Mouse (Mus musculus): ENCODE data around the gene Slc25a13. TPM values are rescaled to one million over a fixed set of nuclear protein-coding genes. Genes with fewer than 3 reads are reported as not detected.

The Slc25a13 gene
- polyA plus RNA-seq, 1 experiment from 2014 or later, result 6.1 TPM

DNA sequence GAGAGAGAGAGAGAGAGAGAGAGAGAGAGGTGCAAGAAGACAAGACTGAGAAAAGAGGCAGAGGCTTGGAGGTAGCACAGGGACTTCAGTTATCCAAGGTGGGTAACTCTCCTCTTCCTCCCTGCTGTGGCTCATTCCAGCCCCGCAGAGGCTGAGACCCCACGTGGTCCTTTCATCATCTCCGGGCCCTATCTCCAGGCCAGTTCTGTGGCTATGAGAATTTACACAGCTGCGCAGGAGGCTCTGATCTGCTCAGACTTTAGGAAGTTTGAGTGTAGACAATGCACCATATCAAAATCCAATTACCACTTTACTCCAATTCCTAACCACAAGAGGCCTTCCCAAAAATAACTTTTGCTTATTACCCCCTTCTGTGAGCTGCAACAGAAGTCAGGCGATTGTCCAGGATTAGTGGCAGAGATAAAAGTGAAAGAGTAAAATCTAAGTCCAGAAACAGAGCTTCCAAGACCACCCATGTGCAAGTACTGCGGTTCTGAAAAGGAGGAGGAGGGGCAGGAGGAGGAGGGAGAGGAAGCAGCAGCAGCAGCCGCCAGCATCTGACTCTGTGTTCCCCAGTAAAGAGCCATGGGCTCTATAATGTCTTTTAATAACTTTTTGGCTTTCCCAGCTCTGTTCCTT lies 57.6 kb downstream of the Slc25a13 start:
- ATAC-seq (ENCODE audit: low read depth), result no peak
- Histone ChIP-seq H3K27me3 (no peaks in the 10 kb centered on the region), H3K4me1 (replicated peaks) (peaks cover 37% of the 10 kb centered on the region), H3K4me3 (no peak overlapping the region), H3K9me3 (no peaks in the 10 kb centered on the region), H3K4me2 (no peak overlapping the region), H3K27ac (replicated peaks) (no peak overlapping the region), H3K9ac (no peak overlapping the region), H3K36me3 (no peaks in the 10 kb centered on the region)
- 12% methylated on average over 7 of the region's 7 CpGs for WGBS

DNA sequence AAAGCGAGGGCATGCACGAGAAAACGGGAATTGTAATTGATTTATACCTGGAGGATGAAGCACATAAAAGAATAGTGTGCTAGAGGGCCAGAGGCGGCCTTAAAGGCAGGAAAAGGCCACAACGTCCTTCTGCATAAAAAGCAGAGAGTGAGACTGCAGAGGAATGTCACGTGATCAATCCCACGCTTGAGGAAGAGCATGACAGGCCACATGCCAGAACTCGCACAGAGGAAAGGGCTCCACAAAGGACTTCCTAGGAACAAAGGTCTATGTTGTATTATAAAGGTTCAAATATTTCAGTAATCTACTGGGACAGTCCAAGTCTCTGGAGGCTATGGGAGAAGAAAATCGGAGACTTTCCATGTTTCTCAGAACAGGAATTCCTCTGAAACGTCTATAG lies 63.5 kb downstream of the Slc25a13 start:
- Histone ChIP-seq H3K4me2 (no peak overlapping the region), H3K4me1 (replicated peaks) (0 out of 2 replicates have a peak, but pooled peaks cover 3% of the 10 kb centered on the region), H3K36me3 (no peaks in the 10 kb centered on the region), H3K9ac (no peak overlapping the region), H3K27me3 (no peaks in the 10 kb centered on the region), H3K4me3 (no peak overlapping the region), H3K27ac (replicated peaks) (no peak overlapping the region), H3K9me3 (no peaks in the 10 kb centered on the region)
- 58% methylated on average over 10 of the region's 10 CpGs for WGBS
- ATAC-seq (ENCODE audit: low read depth), result no peak

DNA sequence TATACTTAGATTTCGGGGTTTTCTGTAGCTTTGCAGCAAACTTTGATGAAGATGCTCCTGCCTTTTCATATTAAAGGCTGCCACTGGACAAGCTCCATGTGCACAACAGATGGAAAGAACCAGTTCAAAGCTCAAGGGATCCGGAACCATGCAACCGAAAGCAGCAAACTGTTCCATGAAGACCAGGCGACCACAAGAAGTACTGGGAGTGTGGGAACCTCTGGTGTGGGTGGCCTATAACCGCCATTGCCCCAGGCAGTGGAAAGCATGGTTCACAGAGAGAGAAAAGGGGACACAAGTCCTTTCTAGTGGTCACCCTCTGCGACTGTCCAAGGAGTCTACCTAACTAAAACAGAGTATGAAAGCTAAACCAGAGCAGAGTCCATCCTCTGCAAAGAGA lies 66.2 kb downstream of the Slc25a13 start:
- Histone ChIP-seq H3K36me3 (no peaks in the 10 kb centered on the region), H3K4me2 (no peak overlapping the region), H3K27me3 (no peaks in the 10 kb centered on the region), H3K4me1 (replicated peaks) (0 out of 2 replicates have a peak, but pooled peaks cover 3% of the 10 kb centered on the region), H3K9ac (no peak overlapping the region), H3K9me3 (no peaks in the 10 kb centered on the region), H3K4me3 (no peak overlapping the region), H3K27ac (replicated peaks) (no peak overlapping the region)
- no peak for ATAC-seq (ENCODE audit: low read depth)
- 98% methylated on average over 6 of the region's 6 CpGs for WGBS

DNA sequence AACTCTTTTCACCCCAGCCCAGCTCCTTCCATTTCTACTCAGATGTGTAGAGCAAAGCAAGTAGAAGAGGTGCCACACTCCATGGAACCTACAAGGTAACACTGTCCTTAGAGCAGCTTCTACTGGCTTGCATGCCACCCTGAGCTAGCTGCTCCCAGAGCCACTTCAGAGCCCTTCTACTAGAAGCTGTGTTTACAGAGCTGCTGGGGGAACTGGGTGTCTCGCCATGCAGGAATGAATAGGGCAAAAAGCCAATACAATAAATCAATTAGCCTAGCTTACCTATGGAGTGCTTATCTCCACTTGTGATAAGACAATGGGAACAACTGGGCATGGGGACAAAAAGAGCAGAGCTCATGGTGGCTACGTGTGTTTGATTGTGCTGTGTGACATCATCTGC lies 67.2 kb downstream of the Slc25a13 start:
- no peaks in the 10 kb centered on the region for H3K36me3 ChIP-seq
- no peaks in the 10 kb centered on the region for H3K27me3 ChIP-seq
- H3K4me1 ChIP-seq (replicated peaks), result 0 out of 2 replicates have a peak, but pooled peaks cover 3% of the 10 kb centered on the region
- no peak overlapping the region for H3K27ac ChIP-seq (replicated peaks)
- H3K4me3 ChIP-seq, result no peak overlapping the region
- 51% methylated on average over 2 of the region's 2 CpGs for WGBS
- no peaks in the 10 kb centered on the region for H3K9me3 ChIP-seq
- H3K9ac ChIP-seq, result no peak overlapping the region
- no peak for ATAC-seq (ENCODE audit: low read depth)
- H3K4me2 ChIP-seq, result no peak overlapping the region

DNA sequence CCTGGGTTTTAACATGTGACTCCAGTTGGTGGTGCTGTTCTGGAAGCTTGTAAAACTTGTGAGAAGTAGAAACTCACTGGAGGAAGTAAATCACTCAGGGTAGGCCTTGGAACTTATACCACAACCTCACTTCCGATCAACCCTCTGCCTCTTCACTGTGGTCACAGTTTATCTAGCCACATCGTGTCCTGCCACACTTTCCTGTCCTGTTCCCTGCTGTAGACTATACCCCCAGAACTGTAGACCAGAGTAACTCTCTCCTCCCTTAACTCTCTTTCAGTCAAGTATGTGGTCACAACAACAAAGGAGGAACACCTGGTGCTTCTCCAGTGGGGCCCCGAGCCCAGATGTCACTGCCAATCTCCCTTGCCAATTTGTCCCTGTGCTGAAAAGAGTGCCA lies 67.6 kb downstream of the Slc25a13 start:
- Histone ChIP-seq H3K27ac (replicated peaks) (no peak overlapping the region), H3K4me1 (replicated peaks) (0 out of 2 replicates have a peak, but pooled peaks cover 3% of the 10 kb centered on the region), H3K9ac (no peak overlapping the region), H3K4me2 (no peak overlapping the region), H3K36me3 (no peaks in the 10 kb centered on the region), H3K4me3 (no peak overlapping the region), H3K27me3 (no peaks in the 10 kb centered on the region), H3K9me3 (no peaks in the 10 kb centered on the region)
- ATAC-seq (ENCODE audit: low read depth), result no peak
- 86% methylated on average over 3 of the region's 3 CpGs for WGBS

DNA sequence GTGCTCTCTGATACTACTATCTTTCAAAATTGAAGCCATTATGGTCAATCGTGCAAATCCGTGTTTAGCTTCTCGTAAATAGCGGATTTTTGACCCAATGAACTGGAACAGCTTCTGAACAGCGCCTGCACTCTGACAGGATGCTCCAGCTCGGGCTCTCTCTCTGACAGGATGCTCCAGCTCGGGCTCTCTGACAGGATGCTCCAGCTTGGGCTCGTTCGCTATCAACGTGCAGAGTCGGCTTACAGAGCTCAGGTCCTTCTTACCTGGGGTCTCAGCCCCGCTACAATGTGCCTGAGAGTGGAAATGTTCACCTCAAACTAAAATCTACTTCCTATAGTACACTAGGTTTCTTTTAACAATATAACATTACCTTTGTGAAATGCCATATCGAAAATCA lies 71.6 kb downstream of the Slc25a13 start:
- Histone ChIP-seq H3K4me2 (no peak overlapping the region), H3K4me1 (replicated peaks) (no peaks in the 10 kb centered on the region), H3K36me3 (no peaks in the 10 kb centered on the region), H3K4me3 (no peak overlapping the region), H3K27me3 (no peaks in the 10 kb centered on the region), H3K9me3 (no peaks in the 10 kb centered on the region), H3K27ac (replicated peaks) (no peak overlapping the region), H3K9ac (no peak overlapping the region)
- no peak for ATAC-seq (ENCODE audit: low read depth)
- 81% methylated on average over 13 of the region's 13 CpGs for WGBS

DNA sequence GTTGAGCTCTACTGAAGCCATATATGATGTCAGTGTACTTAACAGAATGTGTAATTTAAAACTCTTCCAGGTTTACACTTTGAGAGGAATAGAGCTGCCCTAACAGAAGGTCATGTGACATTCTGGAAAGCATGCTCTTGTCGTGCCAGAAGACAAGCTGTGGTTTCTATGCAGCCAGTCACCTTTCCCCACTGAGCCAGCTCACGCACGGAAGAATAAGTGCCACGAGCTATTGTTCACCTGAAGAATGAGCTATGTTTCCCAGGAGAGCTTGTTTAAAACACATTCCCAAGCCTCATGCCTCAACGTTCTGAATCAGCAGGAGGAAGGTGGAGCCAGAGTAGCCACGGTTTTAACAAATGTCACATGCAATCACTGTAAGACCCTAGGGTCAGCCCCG lies 73.4 kb downstream of the Slc25a13 start:
- Histone ChIP-seq H3K27ac (replicated peaks) (no peak overlapping the region), H3K9me3 (no peaks in the 10 kb centered on the region), H3K27me3 (no peaks in the 10 kb centered on the region), H3K4me3 (no peak overlapping the region), H3K4me2 (no peak overlapping the region), H3K36me3 (no peaks in the 10 kb centered on the region), H3K9ac (no peak overlapping the region), H3K4me1 (replicated peaks) (no peaks in the 10 kb centered on the region)
- ATAC-seq (ENCODE audit: low read depth), result no peak
- 38% methylated on average over 7 of the region's 7 CpGs for WGBS

DNA sequence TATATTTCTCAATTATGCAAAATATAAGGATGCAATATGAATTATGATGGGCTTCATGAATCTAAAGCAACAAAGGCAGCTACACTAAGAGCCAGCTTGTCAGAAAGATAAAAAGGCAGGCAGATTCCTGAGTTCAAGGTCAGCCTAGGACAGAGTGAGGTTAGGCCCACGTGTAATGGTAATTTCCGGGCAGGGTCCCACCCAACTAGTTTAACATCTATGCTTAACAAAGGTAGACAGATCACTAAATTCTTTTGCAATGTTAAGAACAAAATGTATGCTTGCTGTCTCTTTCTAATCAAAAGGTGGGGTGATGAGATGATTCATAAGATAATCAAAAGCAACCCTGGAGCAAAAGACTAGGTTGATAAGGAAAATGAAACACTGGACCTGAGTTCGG lies 76.6 kb downstream of the Slc25a13 start:
- no peak overlapping the region for H3K9ac ChIP-seq
- no peaks in the 10 kb centered on the region for H3K36me3 ChIP-seq
- no peaks in the 10 kb centered on the region for H3K4me1 ChIP-seq (replicated peaks)
- no peak overlapping the region for H3K4me2 ChIP-seq
- H3K27me3 ChIP-seq, result no peaks in the 10 kb centered on the region
- H3K27ac ChIP-seq (replicated peaks), result no peak overlapping the region
- H3K9me3 ChIP-seq, result peaks cover 2% of the 10 kb centered on the region; the same call in 1 of the 2 replicates
- no peak overlapping the region for H3K4me3 ChIP-seq
- ATAC-seq (ENCODE audit: low read depth), result no peak
- WGBS, result 89% methylated on average over 3 of the region's 3 CpGs

DNA sequence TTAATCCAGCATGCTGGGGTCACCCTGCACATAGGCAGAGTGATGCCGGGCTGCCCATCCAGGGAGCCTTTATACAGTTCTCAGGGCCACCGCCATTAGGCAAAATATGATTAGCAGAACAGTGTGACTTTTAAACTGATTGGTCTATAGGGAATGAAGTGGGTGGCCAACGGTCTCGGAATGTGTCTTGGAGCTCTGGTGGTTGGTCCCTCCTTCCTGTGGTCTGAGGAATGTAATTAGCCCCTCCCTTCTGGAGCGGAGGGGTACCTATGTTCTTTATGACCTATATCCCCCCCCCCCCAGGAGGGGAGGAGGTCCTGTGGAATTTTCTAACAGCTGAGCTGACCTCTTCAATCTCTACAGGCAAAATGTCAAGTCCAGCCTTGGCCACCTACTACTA lies 77.9 kb downstream of the Slc25a13 start:
- Histone ChIP-seq H3K36me3 (no peaks in the 10 kb centered on the region), H3K4me2 (no peak overlapping the region), H3K4me1 (replicated peaks) (no peaks in the 10 kb centered on the region), H3K9ac (no peak overlapping the region), H3K4me3 (no peak overlapping the region), H3K27me3 (no peaks in the 10 kb centered on the region), H3K27ac (replicated peaks) (no peak overlapping the region), H3K9me3 (peaks cover 2% of the 10 kb centered on the region; the same call in 1 of the 2 replicates)
- ATAC-seq (ENCODE audit: low read depth), result no peak
- 86% methylated on average over 5 of the region's 5 CpGs for WGBS

DNA sequence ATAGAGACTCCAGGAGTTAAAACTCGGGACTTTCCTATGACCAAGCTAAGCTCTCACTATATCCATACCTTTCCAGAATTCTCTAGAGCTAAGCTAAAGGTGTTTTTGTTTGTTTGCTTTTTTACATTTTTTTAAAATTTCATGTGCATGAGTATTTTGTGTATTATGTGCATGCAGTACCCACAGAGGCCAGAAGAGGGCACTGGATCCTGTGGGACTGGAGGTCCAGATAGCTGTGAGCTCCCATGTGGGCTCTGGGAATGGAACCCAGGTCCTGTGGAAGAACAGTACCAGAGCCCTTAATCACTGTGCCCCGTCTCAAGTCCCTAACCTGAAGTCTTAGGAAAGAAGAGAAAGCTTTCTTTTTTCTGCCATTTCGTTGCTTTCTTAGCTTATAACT lies 80.2 kb downstream of the Slc25a13 start:
- no peak for ATAC-seq (ENCODE audit: low read depth)
- H3K9ac ChIP-seq, result no peak overlapping the region
- H3K36me3 ChIP-seq, result no peaks in the 10 kb centered on the region
- H3K4me3 ChIP-seq, result no peak overlapping the region
- H3K9me3 ChIP-seq, result peaks cover 2% of the 10 kb centered on the region; the same call in 1 of the 2 replicates
- H3K4me1 ChIP-seq (replicated peaks), result no peaks in the 10 kb centered on the region
- no peak overlapping the region for H3K4me2 ChIP-seq
- 96% methylated on average over 3 of the region's 3 CpGs for WGBS
- H3K27ac ChIP-seq (replicated peaks), result no peak overlapping the region
- H3K27me3 ChIP-seq, result no peaks in the 10 kb centered on the region

DNA sequence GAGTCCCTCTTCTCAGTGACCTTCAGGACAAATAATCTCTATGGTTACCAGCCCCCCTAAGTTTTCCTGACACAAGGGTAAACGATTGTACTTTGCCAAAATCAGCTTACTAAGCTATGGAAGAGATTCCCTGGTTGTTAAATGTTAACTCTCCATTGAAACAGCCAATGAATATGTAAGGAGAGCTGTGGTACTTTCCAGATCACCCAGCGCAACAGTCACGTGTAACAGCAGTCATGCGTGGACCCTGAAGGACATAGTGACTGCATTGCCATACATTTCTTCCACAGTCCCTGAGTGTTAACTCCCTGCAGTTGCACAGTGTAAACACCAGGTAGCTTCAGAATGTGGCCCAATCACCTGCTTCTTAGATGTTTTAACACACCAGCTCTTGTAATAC lies 82.0 kb downstream of the Slc25a13 start:
- Histone ChIP-seq H3K4me2 (no peak overlapping the region), H3K9ac (no peak overlapping the region), H3K9me3 (peaks cover 2% of the 10 kb centered on the region; the same call in 1 of the 2 replicates), H3K4me3 (no peak overlapping the region), H3K27me3 (no peaks in the 10 kb centered on the region), H3K36me3 (no peaks in the 10 kb centered on the region), H3K4me1 (replicated peaks) (no peaks in the 10 kb centered on the region), H3K27ac (replicated peaks) (no peak overlapping the region)
- WGBS, result 92% methylated on average over 4 of the region's 4 CpGs
- ATAC-seq (ENCODE audit: low read depth), result no peak

DNA sequence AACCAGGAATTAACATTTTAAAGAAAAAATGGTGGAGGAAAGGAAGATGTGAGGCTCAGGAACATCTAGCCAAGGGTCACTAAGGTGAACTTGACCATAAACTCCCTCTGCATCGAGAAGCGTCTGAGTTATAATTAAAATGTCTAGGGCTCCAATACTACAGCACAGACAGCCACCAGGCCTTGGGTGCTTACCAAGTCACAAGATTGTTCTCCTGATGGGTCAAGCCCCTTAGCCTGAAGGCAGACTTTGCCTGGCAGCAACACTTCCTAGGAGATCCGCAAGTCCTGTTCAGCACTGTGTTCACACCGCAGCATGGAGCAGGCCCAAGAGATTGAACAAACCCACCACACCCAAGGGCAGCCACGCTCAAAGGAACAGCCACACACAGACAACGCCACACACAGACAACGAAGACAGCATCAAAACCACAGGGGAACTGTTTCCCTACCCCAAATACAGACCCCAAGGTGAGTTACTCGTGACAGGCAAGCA lies 83.4 kb downstream of the Slc25a13 start:
- WGBS, result 91% methylated on average over 8 of the region's 8 CpGs
- Histone ChIP-seq H3K9ac (no peak overlapping the region), H3K4me1 (replicated peaks) (no peaks in the 10 kb centered on the region), H3K36me3 (no peaks in the 10 kb centered on the region), H3K4me2 (no peak overlapping the region), H3K27me3 (no peaks in the 10 kb centered on the region), H3K4me3 (no peak overlapping the region), H3K9me3 (peaks cover 2% of the 10 kb centered on the region; the same call in 1 of the 2 replicates), H3K27ac (replicated peaks) (no peak overlapping the region)
- ATAC-seq (ENCODE audit: low read depth), result no peak

DNA sequence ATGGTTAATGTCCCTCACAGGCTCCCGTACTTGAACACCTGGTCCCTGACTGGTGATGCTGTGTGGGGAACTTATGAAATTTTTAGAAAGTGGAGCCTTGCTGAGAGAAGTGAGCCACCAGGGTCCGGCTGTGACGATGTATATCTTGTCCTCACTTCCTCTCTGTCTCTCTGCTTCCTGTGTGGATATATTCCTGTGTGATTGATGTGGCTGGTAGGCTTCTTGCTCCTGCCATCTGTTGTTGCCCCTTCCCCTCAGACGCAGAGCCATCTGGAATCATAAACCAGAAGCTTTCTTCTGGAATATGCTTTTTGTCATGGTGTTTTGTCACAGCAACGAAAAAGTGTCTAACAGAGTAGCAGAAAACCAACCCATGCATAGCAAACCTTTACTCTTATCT lies 84.9 kb downstream of the Slc25a13 start:
- no peak overlapping the region for H3K4me3 ChIP-seq
- no peak overlapping the region for H3K9ac ChIP-seq
- H3K9me3 ChIP-seq, result peaks cover 2% of the 10 kb centered on the region; the same call in 1 of the 2 replicates
- no peaks in the 10 kb centered on the region for H3K27me3 ChIP-seq
- no peaks in the 10 kb centered on the region for H3K4me1 ChIP-seq (replicated peaks)
- no peak overlapping the region for H3K4me2 ChIP-seq
- no peak for ATAC-seq (ENCODE audit: low read depth)
- H3K36me3 ChIP-seq, result no peaks in the 10 kb centered on the region
- no peak overlapping the region for H3K27ac ChIP-seq (replicated peaks)
- 46% methylated on average over 5 of the region's 5 CpGs for WGBS

Data from neural tube, embryonic 13.5 days (tissue).